Mouse (Mus musculus) kidney, embryonic 14.5 days (tissue): ENCODE data around the gene Phf10. TPM values are rescaled to one million over a fixed set of nuclear protein-coding genes. Genes with fewer than 3 reads are reported as not detected.
A peak's percentile ranks its signal among the peaks of the same experiment; 100 is the strongest.
"Not testable (repeated sequence)": the region's sequence is repeated elsewhere in the genome, so short reads cannot be mapped to it uniquely, and the experiment has no call there.

Experiments
- ATAC-seq: fragments of 200-750 bp; cut with Nextera tagmentation; 2 replicates; pipeline ENCODE4 v1.8.0; 2017; ENCODE audit warnings: moderate number of reproducible peaks, mild to moderate bottlenecking, moderate TSS enrichment, moderate library complexity; ENCODE audit not compliant: low FRiP score, low TSS enrichment
- H3K27ac ChIP-seq: fragments of 300-500 bp; sonication (generic); 2 replicates; pipeline ENCODE4 v1.5.1; 2014; ENCODE audit warnings: low read depth, mild to moderate bottlenecking, low read length, moderate library complexity, mixed read lengths
- H3K27me3 ChIP-seq: fragments of 300-500 bp; sonication (generic); 2 replicates; pipeline ENCODE4 v1.6.1; 2014; ENCODE audit warnings: mild to moderate bottlenecking, low read length; ENCODE audit not compliant: control insufficient read depth, insufficient read depth
- H3K36me3 ChIP-seq: fragments of 300-500 bp; sonication (generic); 2 replicates; pipeline ENCODE4 v1.6.1; 2014; ENCODE audit warnings: low read length, mixed read lengths; ENCODE audit not compliant: control insufficient read depth, insufficient read depth
- H3K4me1 ChIP-seq: fragments of 300-500 bp; sonication (generic); 2 replicates; pipeline ENCODE4 v1.6.1; 2014; ENCODE audit warnings: low read length, mixed read lengths; ENCODE audit not compliant: control insufficient read depth, insufficient read depth
- H3K4me2 ChIP-seq: fragments of 300-500 bp; sonication (generic); replicated peaks from 2 replicates; pipeline ENCODE4 v1.6.1; 2014; ENCODE audit warnings: low read depth, mild to moderate bottlenecking, low read length
- H3K4me3 ChIP-seq: fragments of 300-500 bp; sonication (generic); 2 replicates; pipeline ENCODE4 v1.5.1; 2014; ENCODE audit warnings: mild to moderate bottlenecking, low read length
- H3K9ac ChIP-seq: fragments of 300-500 bp; sonication (generic); 2 replicates; pipeline ENCODE4 v1.6.1; 2014; ENCODE audit warnings: low read depth, mild to moderate bottlenecking, low read length, moderate library complexity
- H3K9me3 ChIP-seq: fragments of 300-500 bp; sonication (generic); 2 replicates; pipeline ENCODE4 v1.6.1; 2016; ENCODE audit warnings: low read length; ENCODE audit not compliant: control insufficient read depth
- WGBS: fragments of 180-500 bp; shearing (Covaris S2); extraction: QIAGEN DNeasy Blood & Tissue Kit; methylation state at CpG from one replicate; pipeline ENCODE4 v1.1.7; 2014; 5-methylcytosine and 5-hydroxymethylcytosine counted together
- polyA plus RNA-seq: library from polyadenylated mRNA; unstranded; fragments of >200 nt; fragmentation: Nextera tagmentation; extraction: Ambion mirVana; gene quantifications from 2 replicates; pipeline ENCODE4 v1.2.1, GENCODE M21; 2014

Gene Phf10
- polyA plus RNA-seq, result 37.4 and 44.2 TPM in 2 replicates

DNA sequence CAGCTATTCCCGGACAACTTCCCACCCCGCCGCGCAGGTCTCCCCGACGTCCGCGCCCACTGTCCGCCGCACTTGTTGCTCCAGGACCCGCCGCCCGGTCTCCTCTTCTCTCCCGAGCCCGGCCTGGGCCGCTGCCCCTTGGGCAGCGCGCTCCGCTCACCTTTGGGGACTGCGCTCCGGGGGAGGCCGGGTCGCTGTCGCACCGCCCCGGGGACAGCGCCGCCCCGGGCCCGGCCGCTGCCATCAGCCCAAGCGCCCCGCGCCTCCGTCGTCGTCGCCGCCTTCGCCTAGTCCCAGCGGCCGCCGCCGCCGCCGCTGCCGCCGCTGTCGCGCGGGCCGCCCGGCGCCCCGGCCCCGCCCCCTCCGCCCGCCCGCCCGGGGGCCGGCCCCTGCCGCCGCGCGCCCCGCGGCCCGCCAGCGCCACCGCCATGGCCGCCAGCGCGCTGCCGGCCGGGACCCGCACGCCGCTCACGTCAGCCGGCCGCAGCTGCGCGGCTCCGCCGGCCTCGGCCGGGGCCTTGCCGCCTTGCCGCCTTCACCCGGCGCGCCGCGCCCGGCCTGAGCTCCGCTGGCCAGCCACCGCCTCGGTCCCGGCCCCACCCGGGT, at the start of gene Phf10:
Phf10 (minus strand) TSS at position 323 of the 606 bp plus-strand sequence.
- 0% methylated on average over 19 of the region's 100 CpGs for WGBS

DNA sequence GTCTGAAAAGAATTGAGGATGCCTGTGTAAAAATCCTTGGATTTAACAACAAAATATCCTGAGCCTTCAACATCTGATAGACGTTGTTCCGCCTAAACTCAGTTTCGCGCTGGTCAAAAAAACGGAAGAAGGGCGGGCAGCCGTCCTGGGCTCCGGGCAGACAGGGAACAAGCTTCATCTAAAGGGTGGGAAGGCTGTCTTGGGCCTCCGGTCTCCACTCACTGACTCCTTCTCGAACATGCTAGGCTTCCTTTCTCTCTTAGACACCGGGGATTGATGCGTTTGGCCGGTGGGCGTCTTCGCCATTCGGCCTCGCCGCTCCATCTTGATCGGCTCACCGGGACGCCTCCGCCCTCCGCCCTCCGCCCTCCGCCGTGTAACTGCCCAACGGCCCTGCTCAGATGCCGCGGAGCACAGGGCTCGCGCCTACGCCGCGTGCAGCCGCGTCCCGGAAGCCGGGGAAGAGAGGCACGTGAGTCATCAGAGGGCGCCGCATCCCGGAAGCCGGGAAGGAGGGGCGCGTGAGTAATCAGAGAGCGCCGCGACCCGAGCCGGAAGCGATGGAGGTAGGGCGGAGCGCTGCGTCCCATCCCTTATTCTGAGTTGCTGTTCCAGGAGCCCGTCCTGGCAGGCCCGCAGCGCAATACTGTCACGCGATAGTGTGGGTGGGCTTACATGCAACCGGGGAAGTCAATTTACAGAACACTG, 48.8 kb upstream of the Phf10 start, which contains the start of gene Gm3435:
Gm3435 (plus strand) TSS at position 471 of the 708 bp plus-strand sequence.
- H3K4me2 ChIP-seq, H3K36me3 ChIP-seq, H3K4me1 ChIP-seq, H3K27ac ChIP-seq, H3K9ac ChIP-seq, H3K27me3 ChIP-seq, H3K9me3 ChIP-seq, H3K4me3 ChIP-seq: not testable (repeated sequence)
- WGBS, result no CpG with 5 or more reads among the region's 60 CpGs
- peak; percentile 99 for ATAC-seq

More for the DNA sequence above, at the start of gene Phf10:
- H3K4me2 ChIP-seq, result peak within 1 kb of the TSS; percentile 69
- ATAC-seq, result peak; percentile 86
- not testable (repeated sequence) for H3K9me3 ChIP-seq, H3K27ac ChIP-seq, H3K27me3 ChIP-seq, H3K4me1 ChIP-seq, H3K36me3 ChIP-seq
- H3K4me3 ChIP-seq, result peak within 1 kb of the TSS; percentile 53
- H3K9ac ChIP-seq, result peak within 1 kb of the TSS; percentile 83

- H3K9me3 ChIP-seq, H3K27ac ChIP-seq, ATAC-seq, H3K27me3 ChIP-seq, H3K4me2 ChIP-seq, H3K36me3 ChIP-seq, H3K9ac ChIP-seq, H3K4me3 ChIP-seq, H3K4me1 ChIP-seq: not testable (repeated sequence)
- no CpG with 5 or more reads among the region's 3 CpGs for WGBS
These were observed 48.0 kb upstream of the Phf10 start for GRCm38 (mm10) chr17:15009088-15009487.

- H3K4me2 ChIP-seq, H3K27ac ChIP-seq, ATAC-seq, H3K4me1 ChIP-seq, H3K4me3 ChIP-seq, H3K9me3 ChIP-seq, H3K9ac ChIP-seq, H3K36me3 ChIP-seq, H3K27me3 ChIP-seq: not testable (repeated sequence)
- WGBS, result no CpG with 5 or more reads among the region's 4 CpGs
These were observed 39.0 kb upstream of the Phf10 start for GRCm38 (mm10) chr17:15000047-15000446.

GRCm38 (mm10) chr17:14994140-14994539, 33.1 kb upstream of the Phf10 start:
- not testable (repeated sequence) for H3K9ac ChIP-seq, H3K4me2 ChIP-seq
- WGBS, result no CpG with 5 or more reads among the region's 5 CpGs

DNA sequence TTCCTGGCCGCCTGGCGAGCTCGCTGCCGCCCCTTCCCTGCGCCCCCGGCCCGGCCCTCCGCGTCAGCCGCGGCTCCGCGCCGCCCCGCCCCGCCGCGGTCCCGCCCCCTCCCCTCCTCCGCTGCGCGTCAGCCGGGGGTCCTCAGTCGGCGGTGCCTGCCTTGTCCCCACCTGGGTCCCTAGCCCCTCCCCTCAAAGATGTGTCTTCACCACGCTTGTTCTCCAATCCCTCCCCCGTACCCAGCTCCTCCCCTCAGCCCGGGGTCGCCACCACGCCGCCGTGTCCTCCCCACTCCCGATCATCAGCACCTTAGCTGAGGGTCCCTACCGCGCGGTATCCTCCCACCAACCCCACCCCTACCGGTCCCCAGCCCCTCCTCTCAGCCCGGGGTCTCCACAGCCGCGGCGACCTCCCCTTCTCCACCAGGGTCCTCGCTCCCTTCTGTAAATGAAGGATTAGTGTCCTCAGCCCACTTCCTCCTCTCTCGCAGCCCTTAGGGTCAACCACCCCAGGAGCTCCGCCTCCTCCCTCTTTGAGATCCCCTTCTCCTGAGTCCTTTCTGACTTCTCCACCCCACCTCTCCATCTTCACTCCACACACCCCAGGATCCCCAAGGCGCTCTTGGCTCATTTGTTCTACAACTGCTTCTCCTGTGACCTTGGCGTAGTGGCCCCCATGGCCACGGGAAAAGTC, 32.2 kb upstream of the Phf10 start:
- not testable (repeated sequence) for H3K9ac ChIP-seq, H3K4me1 ChIP-seq, H3K36me3 ChIP-seq, H3K4me3 ChIP-seq, H3K27me3 ChIP-seq, H3K27ac ChIP-seq, H3K9me3 ChIP-seq, H3K4me2 ChIP-seq
- WGBS, result no CpG with 5 or more reads among the region's 47 CpGs
- peak; percentile 94 for ATAC-seq

More at GRCm38 (mm10) chr17:14994140-14994539, 33.1 kb upstream of the Phf10 start:
- not testable (repeated sequence) for H3K36me3 ChIP-seq, H3K4me1 ChIP-seq, ATAC-seq, H3K4me3 ChIP-seq, H3K27ac ChIP-seq, H3K9me3 ChIP-seq, H3K27me3 ChIP-seq

DNA sequence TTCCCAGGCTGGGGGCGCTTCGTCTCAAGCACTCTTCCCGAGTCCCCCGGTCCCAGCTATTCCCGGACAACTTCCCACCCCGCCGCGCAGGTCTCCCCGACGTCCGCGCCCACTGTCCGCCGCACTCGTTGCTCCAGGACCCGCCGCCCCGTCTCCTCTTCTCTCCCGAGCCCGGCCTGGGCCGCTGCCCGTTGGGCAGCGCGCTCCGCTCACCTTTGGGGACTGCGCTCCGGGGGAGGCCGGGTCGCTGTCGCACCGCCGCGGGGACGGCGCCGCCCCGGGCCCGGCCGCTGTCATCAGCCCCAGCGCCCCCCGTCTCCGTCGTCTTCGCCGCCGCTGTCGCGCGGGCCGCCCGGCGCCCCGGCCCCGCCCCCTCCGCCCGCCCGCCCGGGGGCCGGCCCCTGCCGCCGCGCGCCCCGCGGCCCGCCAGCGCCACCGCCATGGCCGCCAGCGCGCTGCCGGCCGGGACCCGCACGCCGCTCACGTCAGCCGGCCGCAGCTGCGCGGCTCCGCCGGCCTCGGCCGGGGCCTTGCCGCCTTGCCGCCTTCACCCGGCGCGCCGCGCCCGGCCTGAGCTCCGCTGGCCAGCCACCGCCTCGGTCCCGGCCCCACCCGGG, 31.6 kb upstream of the Phf10 start:
- not testable (repeated sequence) for H3K9ac ChIP-seq, H3K9me3 ChIP-seq, H3K27ac ChIP-seq, H3K4me1 ChIP-seq, H3K27me3 ChIP-seq, H3K36me3 ChIP-seq, H3K4me2 ChIP-seq, H3K4me3 ChIP-seq
- no CpG with 5 or more reads among the region's 98 CpGs for WGBS
- peak; percentile 81 for ATAC-seq

DNA sequence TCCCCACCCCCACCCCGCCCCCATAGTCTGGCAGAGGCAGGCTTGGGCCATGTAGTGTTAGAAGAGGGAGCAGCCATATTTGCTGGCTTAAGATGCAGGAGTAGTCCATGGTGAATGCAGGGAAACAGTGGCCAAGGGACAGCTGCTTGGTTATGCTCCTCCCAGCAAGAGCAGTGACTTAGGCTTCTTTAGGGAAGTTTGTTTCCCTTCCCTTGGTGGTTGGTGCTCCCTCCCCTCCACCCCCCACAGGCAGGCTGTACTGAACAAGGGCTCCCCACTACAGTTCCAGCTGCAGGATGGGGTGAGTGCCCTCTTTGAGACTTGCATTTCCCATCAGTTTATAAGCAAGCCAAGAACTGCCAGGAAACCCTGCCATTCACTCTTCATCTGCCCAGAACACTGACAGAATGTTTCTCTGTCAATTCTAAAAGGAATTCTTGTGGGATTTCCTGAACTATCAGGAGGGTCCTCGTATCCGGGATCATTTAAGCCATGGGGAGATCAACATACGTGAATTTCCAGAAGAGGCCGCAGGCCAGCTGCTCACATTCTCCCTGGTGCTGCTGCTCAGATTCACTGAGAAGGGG, 29.1 kb upstream of the Phf10 start:
- H3K9ac ChIP-seq, H3K27me3 ChIP-seq, H3K4me2 ChIP-seq, H3K36me3 ChIP-seq, H3K27ac ChIP-seq, H3K4me1 ChIP-seq, ATAC-seq, H3K9me3 ChIP-seq, H3K4me3 ChIP-seq: not testable (repeated sequence)
- 96% methylated on average over 4 of the region's 5 CpGs for WGBS
